Mouse (Mus musculus) mouse embryonic stem cell (cell line): ENCODE data around the gene Fance.
"Not testable (repeated sequence)": the region's sequence is repeated elsewhere in the genome, so short reads cannot be mapped to it uniquely, and the experiment has no call there.

Experiments
- in situ Hi-C, 2 experiments: fragments of 300-500 bp; cut with MboI; formaldehyde crosslinking; loops; 1 replicate in 1 of 2; 3 replicates in 1 of 2; pipeline ENCODE4 v1.14.3; 2019 to 2020; ENCODE audit warnings: low sequenced_read_pairs in 2 of 2, low pct_unique_long_range_greater_than_20kb in 1 of 2, mixed read lengths in 1 of 2; ENCODE audit not compliant: unreplicated experiment in 1 of 2

The Fance gene

GRCm38 (mm10) chr17:28316476-28316875, 3.2 kb downstream of the Fance start:
- in situ Hi-C loops: no loop called here

- in situ Hi-C loops: no loop called here
Measured at GRCm38 (mm10) chr17:28317091-28317490, 3.8 kb downstream of the Fance start.

- in situ Hi-C loops: no loop called here
Measured at GRCm38 (mm10) chr17:28317725-28318124, 4.4 kb downstream of the Fance start.

GRCm38 (mm10) chr17:28321700-28322099, 8.4 kb downstream of the Fance start:
- in situ Hi-C loops: no loop called here

- in situ Hi-C loops: no loop called here
Measured at GRCm38 (mm10) chr17:28323786-28324185, 10.5 kb downstream of the Fance start.

GRCm38 (mm10) chr17:28324416-28324815, 11.1 kb downstream of the Fance start:
- in situ Hi-C loops: not testable (repeated sequence)

GRCm38 (mm10) chr17:28325751-28326150, 12.4 kb downstream of the Fance start:
- in situ Hi-C loops: no loop called here

- in situ Hi-C loops: no loop called here
Measured at GRCm38 (mm10) chr17:28326951-28327350, 13.6 kb downstream of the Fance start.

- in situ Hi-C loops: no loop called here
Measured at GRCm38 (mm10) chr17:28327673-28328325, 14.5 kb downstream of the Fance start.

GRCm38 (mm10) chr17:28328366-28328928, 15.1 kb downstream of the Fance start, which contains the start of gene Rpl10a:
Gene Rpl10a (plus strand): TSS chr17:28328471.
- in situ Hi-C loops: no loop called here

GRCm38 (mm10) chr17:28328946-28329345, 15.6 kb downstream of the Fance start:
- in situ Hi-C loops: no loop called here

GRCm38 (mm10) chr17:28329503-28330231, 16.3 kb downstream of the Fance start:
- in situ Hi-C loops: no loop called here

GRCm38 (mm10) chr17:28330232-28330546, 16.9 kb downstream of the Fance start:
- in situ Hi-C loops: no loop called here

- in situ Hi-C loops: not testable (repeated sequence)
Measured at GRCm38 (mm10) chr17:28330590-28330989, 17.3 kb downstream of the Fance start.

GRCm38 (mm10) chr17:28331241-28332112, 18.2 kb downstream of the Fance start:
- in situ Hi-C loops: no loop called here

GRCm38 (mm10) chr17:28332113-28332914, 19.0 kb downstream of the Fance start:
- in situ Hi-C loops: no loop called here

- in situ Hi-C loops: no loop called here
Measured at GRCm38 (mm10) chr17:28332915-28333546, 19.7 kb downstream of the Fance start.

GRCm38 (mm10) chr17:28335267-28335666, 21.9 kb downstream of the Fance start:
- in situ Hi-C loops: no loop called here
